Mouse (Mus musculus): ENCODE data around the gene D1Ertd622e. TPM values are rescaled to one million over a fixed set of nuclear protein-coding genes. Genes with fewer than 3 reads are reported as not detected.
A peak's percentile ranks its signal among the peaks of the same experiment; 100 is the strongest.

The D1Ertd622e gene
- polyA plus RNA-seq (2015; fragmentation: Nextera tagmentation; extraction: Ambion mirVana): 15.7 and 16.2 TPM in 2 replicates

DNA sequence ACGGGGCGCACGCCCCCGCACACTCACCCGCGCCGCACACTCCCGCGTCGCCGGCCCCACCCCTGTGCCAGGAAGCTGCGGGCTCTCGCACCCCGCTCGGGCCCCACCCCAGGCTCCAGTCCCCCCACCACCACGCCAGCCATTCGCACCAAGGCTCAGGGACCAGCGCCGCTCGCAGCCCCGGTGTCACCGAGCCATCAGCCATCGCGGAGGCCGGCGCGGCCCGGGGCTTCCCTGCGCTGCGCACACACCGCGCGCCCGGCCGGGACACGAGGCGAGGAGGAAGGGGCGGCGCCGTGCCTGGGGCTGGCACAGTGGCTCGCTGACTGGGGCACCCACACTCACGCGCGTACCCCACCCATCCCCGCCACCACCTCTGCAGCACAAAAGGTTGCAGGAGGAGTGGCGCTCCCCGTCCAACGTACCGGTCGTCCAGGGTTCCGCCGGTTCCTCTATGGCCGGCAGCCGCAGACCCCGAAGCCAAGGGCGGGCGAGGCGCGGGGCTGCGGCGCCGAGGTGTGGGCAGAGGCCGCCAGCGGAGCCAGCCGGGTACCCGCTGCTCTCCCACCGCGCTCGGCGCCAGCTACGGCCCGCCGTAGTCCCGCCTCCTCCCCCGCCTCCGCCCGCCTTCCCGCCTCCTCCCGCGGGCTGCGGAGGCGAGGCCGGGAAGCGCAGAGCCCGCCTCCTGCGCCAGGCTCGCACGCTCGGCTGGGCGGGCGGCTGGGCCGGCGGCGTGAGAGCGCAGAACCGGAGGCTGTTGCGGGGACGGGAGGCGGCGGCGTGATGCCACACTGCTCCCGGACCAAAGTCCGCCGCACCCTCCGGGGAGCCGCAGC lies at the start of gene D1Ertd622e:
Gene D1Ertd622e (minus strand): TSS at position 669 of the 836 bp plus-strand sequence.
- H3K4me2 ChIP-seq (replicated peaks; ENCODE audit: low read depth): peak within 1 kb of the TSS; percentile 96
- H3K27ac ChIP-seq (replicated peaks): peak within 1 kb of the TSS; percentile 89
- H3K27me3 ChIP-seq (ENCODE audit: control insufficient read depth, insufficient read depth, low read length): no peaks in the 10 kb centered on the region
- peak within 1 kb of the TSS; percentile 85 for H3K4me3 ChIP-seq (ENCODE audit: low read depth, low read length)
- no peaks in the 10 kb centered on the region for H3K36me3 ChIP-seq (ENCODE audit: control insufficient read depth, insufficient read depth, low read length)
- peak; percentile 93 for ATAC-seq (ENCODE audit: low FRiP score, low TSS enrichment)
- DNase-seq (ENCODE audit: low spot score): peak; percentile 88
- 0 out of 2 replicates have a peak, but pooled peaks cover 2% of the 10 kb centered on the region for H3K4me1 ChIP-seq (replicated peaks; ENCODE audit: control insufficient read depth, insufficient read depth)
- no peaks in the 10 kb centered on the region for H3K9me3 ChIP-seq (ENCODE audit: control insufficient read depth, low read length)
- TF ChIP-seq CTCF (IDR thresholded peaks at IDR 0.05; ENCODE audit: low read depth): 0 out of 2 replicates have a peak, but pooled peaks have one; percentile 1
- TF ChIP-seq EP300 (optimal IDR thresholded peaks at IDR 0.05): no peak
- H3K9ac ChIP-seq (ENCODE audit: low read length): peak within 1 kb of the TSS; percentile 75
- under 1% methylated on average over 62 of the region's 106 CpGs for WGBS

DNA sequence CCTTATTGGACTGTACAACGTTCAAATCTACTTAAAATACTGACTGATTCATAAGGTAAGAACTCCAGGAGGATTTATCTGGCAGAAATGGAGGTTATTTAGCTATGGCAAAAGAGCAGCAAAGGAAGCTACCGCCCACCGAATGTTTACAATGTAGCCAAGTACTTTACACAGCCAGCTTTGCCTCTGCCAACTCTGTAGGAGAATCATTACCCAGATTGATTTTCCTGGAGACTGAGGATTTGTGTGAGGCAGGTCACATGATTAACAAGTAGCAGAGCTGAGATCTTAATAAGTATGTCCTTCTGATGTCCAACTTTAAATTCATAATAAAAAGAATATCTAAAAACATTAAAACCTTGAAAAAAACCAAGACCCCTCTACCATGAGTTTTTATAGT lies 48.6 kb upstream of the D1Ertd622e start:
- H3K4me2 ChIP-seq (replicated peaks; ENCODE audit: low read depth): no peak overlapping the region
- H3K27ac ChIP-seq (replicated peaks): no peak overlapping the region
- H3K4me3 ChIP-seq (ENCODE audit: low read depth, low read length): no peak overlapping the region
- no peak for ATAC-seq (ENCODE audit: low FRiP score, low TSS enrichment)
- no peak overlapping the region for H3K9ac ChIP-seq (ENCODE audit: low read length)
- TF ChIP-seq EP300 (optimal IDR thresholded peaks at IDR 0.05) (no peak), CTCF (IDR thresholded peaks at IDR 0.05; ENCODE audit: low read depth) (no peak)
- H3K27me3 ChIP-seq (ENCODE audit: control insufficient read depth, insufficient read depth, low read length): no peaks in the 10 kb centered on the region
- no peak for DNase-seq (ENCODE audit: low spot score)
- H3K36me3 ChIP-seq (ENCODE audit: control insufficient read depth, insufficient read depth, low read length): 0 out of 2 replicates have a peak, but pooled peaks cover 2% of the 10 kb centered on the region
- H3K9me3 ChIP-seq (ENCODE audit: control insufficient read depth, low read length): no peaks in the 10 kb centered on the region
- no peaks in the 10 kb centered on the region for H3K4me1 ChIP-seq (replicated peaks; ENCODE audit: control insufficient read depth, insufficient read depth)
- WGBS: 65% methylated on average over 3 of the region's 3 CpGs

DNA sequence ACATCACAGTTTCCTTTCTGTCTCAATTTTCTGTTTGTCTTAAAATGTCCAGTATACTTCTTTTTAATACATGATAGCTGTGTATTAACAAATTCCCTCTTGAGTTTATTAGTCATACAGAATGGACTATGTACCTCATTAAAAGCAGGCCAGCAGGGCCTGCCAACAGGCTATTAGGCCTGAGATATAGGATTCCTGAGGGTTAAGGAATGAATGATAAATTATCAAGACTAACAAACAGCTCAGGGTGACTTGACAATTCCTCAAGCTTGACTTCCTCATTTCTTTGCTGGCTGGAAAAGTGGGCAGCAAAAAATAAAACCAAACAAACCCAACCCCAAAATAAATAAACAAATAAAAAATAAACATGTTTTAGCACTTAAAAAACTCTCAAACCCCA lies 43.5 kb upstream of the D1Ertd622e start:
- Histone ChIP-seq H3K36me3 (ENCODE audit: control insufficient read depth, insufficient read depth, low read length) (0 out of 2 replicates have a peak, but pooled peaks cover 2% of the 10 kb centered on the region), H3K4me1 (replicated peaks; ENCODE audit: control insufficient read depth, insufficient read depth) (no peaks in the 10 kb centered on the region), H3K9me3 (ENCODE audit: control insufficient read depth, low read length) (no peaks in the 10 kb centered on the region), H3K27me3 (ENCODE audit: control insufficient read depth, insufficient read depth, low read length) (no peaks in the 10 kb centered on the region), H3K4me3 (ENCODE audit: low read depth, low read length) (no peak overlapping the region), H3K27ac (replicated peaks) (no peak overlapping the region), H3K9ac (ENCODE audit: low read length) (no peak overlapping the region), H3K4me2 (replicated peaks; ENCODE audit: low read depth) (no peak overlapping the region)
- no peak for DNase-seq (ENCODE audit: low spot score)
- no peak for TF ChIP-seq CTCF (IDR thresholded peaks at IDR 0.05; ENCODE audit: low read depth)
- TF ChIP-seq EP300 (optimal IDR thresholded peaks at IDR 0.05): no peak
- no peak for ATAC-seq (ENCODE audit: low FRiP score, low TSS enrichment)

DNA sequence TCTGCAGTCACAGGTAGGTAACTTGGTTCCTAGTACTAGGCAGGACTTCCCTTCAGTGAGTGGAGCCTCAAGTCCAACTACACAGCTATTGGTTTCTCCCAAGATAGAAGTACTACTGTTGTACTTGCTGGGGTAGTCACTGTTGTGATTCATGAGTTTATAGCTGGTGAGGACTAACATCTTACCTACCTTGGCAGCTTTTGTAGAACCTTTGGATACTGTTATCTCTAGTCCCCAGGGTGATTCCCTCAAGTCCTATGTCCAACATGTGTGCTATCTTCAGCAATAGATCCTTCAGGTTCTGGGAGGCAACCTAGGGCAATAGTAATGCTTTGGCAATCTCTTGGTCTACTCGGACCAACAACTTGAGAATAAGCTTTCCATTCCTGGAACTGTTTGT lies 42.8 kb upstream of the D1Ertd622e start:
- no peak overlapping the region for H3K9ac ChIP-seq (ENCODE audit: low read length)
- TF ChIP-seq CTCF (IDR thresholded peaks at IDR 0.05; ENCODE audit: low read depth): no peak
- H3K36me3 ChIP-seq (ENCODE audit: control insufficient read depth, insufficient read depth, low read length): 0 out of 2 replicates have a peak, but pooled peaks cover 2% of the 10 kb centered on the region
- H3K4me1 ChIP-seq (replicated peaks; ENCODE audit: control insufficient read depth, insufficient read depth): no peaks in the 10 kb centered on the region
- H3K4me2 ChIP-seq (replicated peaks; ENCODE audit: low read depth): no peak overlapping the region
- no peaks in the 10 kb centered on the region for H3K27me3 ChIP-seq (ENCODE audit: control insufficient read depth, insufficient read depth, low read length)
- DNase-seq (ENCODE audit: low spot score) (no peak), ATAC-seq (ENCODE audit: low FRiP score, low TSS enrichment) (0 out of 2 replicates have a peak, but pooled peaks have one; percentile 15)
- WGBS: 83% methylated on average over 1 of the region's 1 CpGs
- no peaks in the 10 kb centered on the region for H3K9me3 ChIP-seq (ENCODE audit: control insufficient read depth, low read length)
- no peak overlapping the region for H3K27ac ChIP-seq (replicated peaks)
- no peak overlapping the region for H3K4me3 ChIP-seq (ENCODE audit: low read depth, low read length)

DNA sequence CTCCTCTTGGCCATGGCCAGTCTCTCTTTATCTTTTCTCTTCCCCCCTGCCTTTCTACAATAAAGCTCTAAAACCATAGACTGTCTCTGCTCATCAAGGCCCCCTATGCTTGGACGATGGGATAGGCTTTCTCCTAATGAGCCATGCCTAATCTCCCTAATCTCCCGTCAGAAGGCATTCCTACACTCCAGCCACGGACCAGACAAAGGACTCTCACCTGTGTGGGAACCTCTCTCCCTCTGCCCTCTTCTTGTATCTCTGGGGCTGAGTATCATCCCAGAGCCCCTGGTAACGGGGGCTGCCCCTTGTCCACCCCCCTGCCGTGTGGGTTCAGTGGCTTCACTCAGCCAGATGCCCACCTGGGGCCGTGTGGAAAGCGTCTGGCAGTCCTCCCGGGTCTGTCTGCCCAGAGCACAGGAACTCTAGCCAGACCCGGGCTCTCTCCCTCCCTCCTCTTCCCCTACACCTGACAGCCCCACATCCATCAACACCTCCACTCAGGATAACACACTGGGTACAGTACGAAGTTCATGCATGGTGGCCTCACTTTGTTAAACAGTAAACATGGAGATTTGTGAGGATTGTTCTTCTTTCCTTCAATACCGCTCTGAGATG lies 37.2 kb upstream of the D1Ertd622e start:
- Histone ChIP-seq H3K4me2 (replicated peaks; ENCODE audit: low read depth) (no peak overlapping the region), H3K27me3 (ENCODE audit: control insufficient read depth, insufficient read depth, low read length) (no peaks in the 10 kb centered on the region), H3K4me1 (replicated peaks; ENCODE audit: control insufficient read depth, insufficient read depth) (no peaks in the 10 kb centered on the region), H3K27ac (replicated peaks) (no peak overlapping the region), H3K4me3 (ENCODE audit: low read depth, low read length) (no peak overlapping the region), H3K36me3 (ENCODE audit: control insufficient read depth, insufficient read depth, low read length) (no peaks in the 10 kb centered on the region), H3K9me3 (ENCODE audit: control insufficient read depth, low read length) (no peaks in the 10 kb centered on the region), H3K9ac (ENCODE audit: low read length) (no peak overlapping the region)
- ATAC-seq (ENCODE audit: low FRiP score, low TSS enrichment) (no peak), DNase-seq (ENCODE audit: low spot score) (no peak)
- no peak for TF ChIP-seq EP300 (optimal IDR thresholded peaks at IDR 0.05)
- no peak for TF ChIP-seq CTCF (IDR thresholded peaks at IDR 0.05; ENCODE audit: low read depth)
- WGBS: 10% methylated on average over 11 of the region's 11 CpGs

DNA sequence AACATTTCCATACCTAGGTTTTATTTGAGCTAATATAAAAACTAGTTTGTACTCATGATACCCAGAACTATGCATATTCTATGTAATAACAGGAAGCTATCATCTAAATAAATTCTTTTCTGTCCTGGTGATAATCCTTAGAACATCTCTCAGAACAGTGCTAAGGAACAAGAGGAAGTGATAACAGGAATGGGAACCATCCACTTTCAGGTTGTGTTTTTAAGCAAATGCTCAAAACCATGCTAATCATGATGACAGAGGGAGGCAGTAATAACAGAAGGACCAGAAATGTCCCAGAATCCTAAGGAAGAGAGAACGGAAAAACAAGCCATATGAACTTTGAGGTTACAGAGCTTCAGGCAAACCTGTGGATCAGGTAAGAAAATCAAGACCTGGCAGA lies 35.4 kb upstream of the D1Ertd622e start:
- Histone ChIP-seq H3K4me1 (replicated peaks; ENCODE audit: control insufficient read depth, insufficient read depth) (no peaks in the 10 kb centered on the region), H3K9me3 (ENCODE audit: control insufficient read depth, low read length) (no peaks in the 10 kb centered on the region), H3K27ac (replicated peaks) (no peak overlapping the region), H3K36me3 (ENCODE audit: control insufficient read depth, insufficient read depth, low read length) (no peaks in the 10 kb centered on the region), H3K4me3 (ENCODE audit: low read depth, low read length) (no peak overlapping the region), H3K9ac (ENCODE audit: low read length) (no peak overlapping the region), H3K4me2 (replicated peaks; ENCODE audit: low read depth) (no peak overlapping the region), H3K27me3 (ENCODE audit: control insufficient read depth, insufficient read depth, low read length) (no peaks in the 10 kb centered on the region)
- ATAC-seq (ENCODE audit: low FRiP score, low TSS enrichment) (no peak), DNase-seq (ENCODE audit: low spot score) (no peak)
- WGBS: 92% methylated on average over 1 of the region's 1 CpGs
- no peak for TF ChIP-seq CTCF (IDR thresholded peaks at IDR 0.05; ENCODE audit: low read depth)
- no peak for TF ChIP-seq EP300 (optimal IDR thresholded peaks at IDR 0.05)
